Mouse (Mus musculus): ENCODE results near the gene Evl.

GRCm38 (mm10) chr12:108553079-108553478 is 1.4 kb upstream of the Evl start:
- TF ChIP-seq POLR2A (IDR thresholded peaks at IDR 0.05; ENCODE audit: insufficient read length, low read depth) (no peak), MAX (IDR thresholded peaks at IDR 0.05; ENCODE audit: low read depth) (no peak), USF1 (IDR thresholded peaks at IDR 0.05; ENCODE audit: low read depth) (no peak), CEBPB (IDR thresholded peaks at IDR 0.05; ENCODE audit: insufficient read depth, poor library complexity, severe bottlenecking) (no peak), TCF12 (IDR thresholded peaks at IDR 0.05; ENCODE audit: insufficient read depth, poor library complexity, severe bottlenecking) (no peak)
